Mouse (Mus musculus) embryonic facial prominence, embryonic 10.5 days (tissue): ENCODE measurements around the gene Aff3. TPM values are rescaled to one million over a fixed set of nuclear protein-coding genes. Genes with fewer than 3 reads are reported as not detected.
A peak's percentile ranks its signal among the peaks of the same experiment; 100 is the strongest.

Experiments used
- DNase-seq: peaks from one replicate; pipeline ENCODE4 v3.0.0-alpha.2; 2017; ENCODE audit warnings: low spot score
- H3K27ac ChIP-seq: fragments of 300-500 bp; sonication (generic); replicated peaks from 2 replicates; pipeline ENCODE4 v1.5.1; 2016; ENCODE audit warnings: mild to moderate bottlenecking
- H3K27me3 ChIP-seq: fragments of 300-500 bp; sonication (generic); replicated peaks from 2 replicates; pipeline ENCODE4 v1.6.1; 2016; ENCODE audit warnings: low read depth, mild to moderate bottlenecking; ENCODE audit not compliant: poor library complexity, severe bottlenecking
- H3K36me3 ChIP-seq: fragments of 300-500 bp; sonication (generic); replicated peaks from 2 replicates; pipeline ENCODE4 v1.6.1; 2016; ENCODE audit warnings: mild to moderate bottlenecking, moderate library complexity
- H3K4me1 ChIP-seq: fragments of 300-500 bp; sonication (generic); 2 replicates; pipeline ENCODE4 v1.6.1; 2016
- H3K4me3 ChIP-seq: fragments of 300-500 bp; sonication (generic); 2 replicates; pipeline ENCODE4 v1.5.1; 2016; ENCODE audit warnings: mild to moderate bottlenecking, moderate library complexity
- H3K9me3 ChIP-seq: fragments of 300-500 bp; sonication (generic); 2 replicates; pipeline ENCODE4 v1.6.1; 2016; ENCODE audit warnings: mild to moderate bottlenecking
- WGBS: fragments of 180-500 bp; shearing (Covaris S2); methylation state at CpG from one replicate; pipeline ENCODE4 v1.1.7; 2016; 5-methylcytosine and 5-hydroxymethylcytosine counted together
- polyA plus RNA-seq: library from polyadenylated mRNA; unstranded; fragments of >200 nt; fragmentation: Nextera tagmentation; extraction: Ambion mirVana; gene quantifications from 2 replicates; pipeline ENCODE4 v1.2.1, GENCODE M21; 2016

Aff3 gene
- polyA plus RNA-seq, 1 experiment from 2014 or later = 8.7 TPM

GRCm38 (mm10) chr1:38198393-38199029 is 466.2 kb downstream of the Aff3 start:
- WGBS = 67% methylated on average over 15 of the region's 15 CpGs
- H3K36me3 ChIP-seq = peaks cover 9% of the 10 kb centered on the region; the same call in 1 of the 2 replicates
- peaks cover 29% of the 10 kb centered on the region for H3K4me1 ChIP-seq
- H3K27ac ChIP-seq = no peak overlapping the region
- H3K4me3 ChIP-seq = no peak overlapping the region
- no peaks in the 10 kb centered on the region; the same call in 1 of the 2 replicates for H3K27me3 ChIP-seq
- DNase-seq = peak; percentile 12
- H3K9me3 ChIP-seq = no peaks in the 10 kb centered on the region

GRCm38 (mm10) chr1:38197145-38197682 is 467.5 kb downstream of the Aff3 start:
- no peak overlapping the region for H3K27ac ChIP-seq
- H3K27me3 ChIP-seq = no peaks in the 10 kb centered on the region; the same call in 1 of the 2 replicates
- 90% methylated on average over 8 of the region's 8 CpGs for WGBS
- peaks cover 7% of the 10 kb centered on the region; the same call in 1 of the 2 replicates for H3K36me3 ChIP-seq
- peaks cover 29% of the 10 kb centered on the region for H3K4me1 ChIP-seq
- no peak overlapping the region for H3K4me3 ChIP-seq
- no peak for DNase-seq
- no peaks in the 10 kb centered on the region for H3K9me3 ChIP-seq

GRCm38 (mm10) chr1:38195721-38196120 is 469.0 kb downstream of the Aff3 start:
- no peak overlapping the region for H3K4me3 ChIP-seq
- peaks cover 25% of the 10 kb centered on the region for H3K4me1 ChIP-seq
- 89% methylated on average over 3 of the region's 3 CpGs for WGBS
- H3K27ac ChIP-seq = no peak overlapping the region
- H3K27me3 ChIP-seq = no peaks in the 10 kb centered on the region; the same call in 1 of the 2 replicates
- DNase-seq = no peak
- H3K36me3 ChIP-seq = peaks cover 4% of the 10 kb centered on the region; the same call in 1 of the 2 replicates
- no peaks in the 10 kb centered on the region for H3K9me3 ChIP-seq

DNA sequence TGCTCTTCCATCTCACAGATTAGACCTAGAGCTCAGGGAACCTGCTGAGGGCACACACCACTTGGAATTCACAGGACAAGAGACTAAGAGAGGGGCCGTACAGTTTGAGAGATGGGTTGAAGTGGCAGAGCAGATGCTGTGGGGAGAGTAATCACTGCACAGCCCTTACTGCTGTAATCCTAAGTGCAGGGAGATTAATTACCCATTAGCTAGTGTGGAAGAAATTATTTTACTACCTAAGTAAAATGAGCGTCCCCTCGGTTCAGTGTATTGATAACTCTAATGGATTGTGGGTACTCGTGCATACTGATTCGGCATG is 478.6 kb downstream of the Aff3 start:
- Histone ChIP-seq H3K27ac (no peak overlapping the region), H3K36me3 (peaks cover 34% of the 10 kb centered on the region)

DNA sequence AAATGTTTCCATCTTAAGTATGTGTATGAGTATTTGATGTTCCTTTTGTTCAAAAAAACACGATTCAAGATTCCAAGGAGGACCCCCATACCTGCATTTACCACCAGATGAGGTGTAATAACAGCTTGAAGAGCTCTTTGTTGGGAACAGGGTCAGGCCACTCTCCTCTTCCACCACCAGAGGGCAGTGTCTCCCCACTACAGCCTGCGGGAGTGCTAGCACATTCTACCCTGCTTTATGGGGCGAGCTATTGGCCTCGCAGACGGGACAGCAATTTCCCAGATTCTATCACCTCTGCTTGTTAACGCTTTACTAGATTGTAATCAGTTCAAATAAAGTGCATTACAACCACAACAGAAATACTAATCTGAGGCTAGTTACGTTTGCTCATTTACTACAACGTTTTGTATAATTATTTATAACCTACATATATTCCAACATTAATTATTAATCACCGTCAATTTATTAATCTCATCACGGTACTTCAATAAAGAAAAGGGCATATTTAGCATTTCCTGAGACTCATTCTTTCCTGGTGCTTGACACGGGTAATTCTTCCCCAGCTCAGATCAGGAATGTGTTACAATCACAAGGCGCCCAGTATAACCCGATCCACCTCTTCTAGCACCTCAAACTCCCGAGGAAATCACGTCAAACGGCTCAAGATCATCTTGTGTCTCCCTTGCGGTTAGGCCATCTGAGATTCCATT is 479.1 kb downstream of the Aff3 start:
- peaks cover 5% of the 10 kb centered on the region; the same call in 1 of the 2 replicates for H3K4me1 ChIP-seq
- peaks cover 40% of the 10 kb centered on the region for H3K36me3 ChIP-seq
- 60% methylated on average over 17 of the region's 17 CpGs for WGBS
- H3K27me3 ChIP-seq = no peaks in the 10 kb centered on the region
- H3K9me3 ChIP-seq = no peaks in the 10 kb centered on the region
- H3K4me3 ChIP-seq = no peak overlapping the region
- peak; percentile 85 for DNase-seq
- no peak overlapping the region for H3K27ac ChIP-seq

More for the DNA sequence above, 478.6 kb downstream of the Aff3 start:
- H3K4me3 ChIP-seq = no peak overlapping the region
- H3K9me3 ChIP-seq = no peaks in the 10 kb centered on the region
- peaks cover 3% of the 10 kb centered on the region; the same call in 1 of the 2 replicates for H3K4me1 ChIP-seq
- 95% methylated on average over 5 of the region's 5 CpGs for WGBS
- no peaks in the 10 kb centered on the region for H3K27me3 ChIP-seq
- DNase-seq = no peak

- Histone ChIP-seq H3K4me3 (no peak overlapping the region), H3K27ac (no peak overlapping the region), H3K9me3 (no peaks in the 10 kb centered on the region), H3K27me3 (no peaks in the 10 kb centered on the region), H3K36me3 (peaks cover 47% of the 10 kb centered on the region), H3K4me1 (peaks cover 5% of the 10 kb centered on the region; the same call in 1 of the 2 replicates)
- no peak for DNase-seq
- 77% methylated on average over 15 of the region's 15 CpGs for WGBS
These were observed 483.7 kb downstream of the Aff3 start for GRCm38 (mm10) chr1:38181020-38181550.

DNA sequence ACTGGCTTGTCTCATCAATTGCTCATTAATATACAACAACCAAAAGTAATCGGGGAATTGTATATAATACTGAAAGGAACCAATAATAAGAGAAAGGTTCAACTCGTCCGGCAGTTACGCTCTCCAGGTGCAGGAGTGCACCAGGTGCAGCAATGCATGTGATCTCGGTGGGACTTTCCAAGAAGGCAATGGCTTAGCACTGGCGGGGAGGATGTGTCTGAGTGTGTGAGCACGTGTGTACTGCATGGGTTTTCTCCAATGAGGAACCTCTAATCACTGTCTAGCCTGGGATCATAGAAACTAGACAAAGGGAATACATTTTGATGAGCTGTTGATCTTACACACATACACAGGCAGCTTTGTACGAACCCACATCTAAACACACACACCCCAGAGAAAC is 485.8 kb downstream of the Aff3 start:
- H3K4me1 ChIP-seq = peaks cover 5% of the 10 kb centered on the region; the same call in 1 of the 2 replicates
- WGBS = 95% methylated on average over 8 of the region's 8 CpGs
- no peaks in the 10 kb centered on the region for H3K9me3 ChIP-seq
- peaks cover 47% of the 10 kb centered on the region for H3K36me3 ChIP-seq
- no peak overlapping the region for H3K4me3 ChIP-seq
- no peaks in the 10 kb centered on the region for H3K27me3 ChIP-seq
- no peak for DNase-seq
- H3K27ac ChIP-seq = no peak overlapping the region

DNA sequence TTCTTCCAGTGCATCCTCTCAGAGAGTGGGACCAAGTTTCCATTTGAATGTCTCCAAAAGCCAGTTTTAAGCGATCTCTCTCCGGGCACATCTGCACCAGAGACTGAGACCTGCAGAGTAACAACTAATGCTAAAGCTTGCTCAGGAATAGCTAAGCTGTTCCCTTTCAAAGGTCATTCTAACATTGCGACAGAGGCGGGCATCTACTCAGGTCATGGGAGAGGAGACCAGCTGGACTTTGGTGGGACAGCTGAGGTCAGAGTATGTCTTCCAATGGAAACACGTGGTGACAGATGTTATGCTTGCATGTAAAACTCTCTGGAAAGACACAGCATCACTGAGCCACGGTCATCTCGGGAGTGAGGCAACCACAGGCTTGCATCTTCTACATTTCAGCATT is 488.7 kb downstream of the Aff3 start:
- Histone ChIP-seq H3K27me3 (no peaks in the 10 kb centered on the region), H3K9me3 (no peaks in the 10 kb centered on the region), H3K4me3 (no peak overlapping the region), H3K27ac (no peak overlapping the region), H3K36me3 (peaks cover 33% of the 10 kb centered on the region), H3K4me1 (peaks cover 6% of the 10 kb centered on the region; the same call in 1 of the 2 replicates)
- 92% methylated on average over 7 of the region's 7 CpGs for WGBS
- DNase-seq = no peak

- Histone ChIP-seq H3K27ac (no peak overlapping the region), H3K4me1 (peaks cover 5% of the 10 kb centered on the region; the same call in 1 of the 2 replicates), H3K27me3 (no peaks in the 10 kb centered on the region), H3K36me3 (peaks cover 2% of the 10 kb centered on the region), H3K4me3 (no peak overlapping the region), H3K9me3 (no peaks in the 10 kb centered on the region)
- WGBS = 80% methylated on average over 4 of the region's 4 CpGs
- DNase-seq = no peak
These were observed 492.9 kb downstream of the Aff3 start for GRCm38 (mm10) chr1:38171874-38172273.

DNA sequence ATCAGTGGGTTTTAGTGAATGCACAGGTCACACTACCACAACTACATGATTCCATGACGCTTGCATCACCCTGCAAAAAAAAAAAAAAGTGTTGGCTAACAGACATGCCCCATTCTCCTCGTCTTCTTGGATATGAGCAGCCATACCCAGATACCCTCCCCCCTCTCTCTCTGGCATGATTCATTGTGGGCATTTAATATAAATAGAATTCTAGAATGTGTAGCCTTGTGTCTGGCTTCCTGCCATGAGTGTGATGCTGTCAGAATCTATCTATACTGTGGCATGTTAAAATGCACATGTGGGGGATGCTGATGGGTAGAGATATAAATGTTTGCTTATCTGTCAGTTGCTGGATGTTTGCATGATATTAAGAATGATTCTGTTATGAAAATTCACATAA is 499.1 kb downstream of the Aff3 start:
- Histone ChIP-seq H3K27me3 (no peaks in the 10 kb centered on the region), H3K4me3 (no peak overlapping the region), H3K9me3 (no peaks in the 10 kb centered on the region), H3K4me1 (peaks cover 6% of the 10 kb centered on the region; the same call in 1 of the 2 replicates), H3K36me3 (no peaks in the 10 kb centered on the region), H3K27ac (no peak overlapping the region)
- DNase-seq = no peak
- WGBS = 78% methylated on average over 2 of the region's 2 CpGs

DNA sequence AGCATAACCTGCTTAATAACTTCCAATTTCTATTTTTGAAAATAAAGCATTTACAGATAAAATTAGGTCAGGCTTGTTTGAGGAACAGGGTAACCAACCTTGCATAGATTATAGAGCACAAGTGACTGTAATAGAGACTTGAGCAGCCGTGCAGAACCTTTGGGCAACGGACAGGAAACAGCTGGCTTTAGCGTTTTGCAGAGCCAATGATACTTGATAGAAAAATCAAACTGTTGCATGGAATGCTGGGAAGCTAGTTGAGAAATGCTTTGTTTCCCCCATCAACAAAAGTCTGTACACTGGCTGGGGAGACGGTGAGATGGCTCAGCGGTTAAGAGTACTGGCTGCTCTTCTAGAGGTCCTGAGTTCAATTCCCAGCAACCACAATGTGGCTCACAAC is 514.7 kb downstream of the Aff3 start:
- Histone ChIP-seq H3K27me3 (no peaks in the 10 kb centered on the region), H3K4me1 (no peaks in the 10 kb centered on the region), H3K36me3 (no peaks in the 10 kb centered on the region), H3K27ac (no peak overlapping the region), H3K4me3 (no peak overlapping the region), H3K9me3 (no peaks in the 10 kb centered on the region)
- no peak for DNase-seq
- 87% methylated on average over 5 of the region's 5 CpGs for WGBS

DNA sequence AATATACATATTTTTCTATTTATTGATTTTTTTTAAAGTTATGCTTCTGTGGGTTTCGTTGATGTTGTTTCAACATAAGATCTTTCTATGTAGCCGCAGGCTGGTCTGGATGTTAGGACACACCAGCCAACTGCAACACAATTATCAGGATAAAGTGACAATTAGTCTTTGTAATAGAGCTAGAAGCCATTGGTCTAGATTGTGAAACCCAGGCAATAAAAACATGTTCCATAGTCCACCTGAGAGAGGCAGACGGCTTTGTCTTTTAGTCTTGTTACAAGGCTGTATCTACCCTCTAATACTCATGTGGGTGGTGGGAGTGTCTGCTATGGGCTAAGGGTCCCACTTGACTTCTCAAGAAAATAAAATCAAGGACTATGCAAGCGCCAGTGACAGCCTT is 518.7 kb downstream of the Aff3 start:
- H3K4me1 ChIP-seq = no peaks in the 10 kb centered on the region
- no peak for DNase-seq
- no peaks in the 10 kb centered on the region for H3K9me3 ChIP-seq
- H3K4me3 ChIP-seq = no peak overlapping the region
- H3K27me3 ChIP-seq = no peaks in the 10 kb centered on the region
- no peaks in the 10 kb centered on the region for H3K36me3 ChIP-seq
- H3K27ac ChIP-seq = no peak overlapping the region
- WGBS = 92% methylated on average over 4 of the region's 4 CpGs
